Mouse (Mus musculus) forebrain, embryonic 13.5 days (tissue): ENCODE results near the gene Tubg2. TPM values are rescaled to one million over a fixed set of nuclear protein-coding genes. Genes with fewer than 3 reads are reported as not detected.
A peak's percentile ranks its signal among the peaks of the same experiment; 100 is the strongest.

Experiments used
- ATAC-seq: fragments of 200-750 bp; cut with Nextera tagmentation; 2 replicates; pipeline ENCODE4 v1.8.0; 2017
- H3K27ac ChIP-seq: fragments of 300-500 bp; sonication (generic); 2 replicates; pipeline ENCODE4 v1.5.1; 2015; ENCODE audit warnings: inconsistent platforms, mild to moderate bottlenecking, moderate library complexity
- H3K27me3 ChIP-seq: fragments of 300-500 bp; sonication (generic); 2 replicates; pipeline ENCODE4 v1.6.1; 2015; ENCODE audit warnings: mild to moderate bottlenecking, inconsistent platforms
- H3K36me3 ChIP-seq: fragments of 300-500 bp; sonication (generic); 2 replicates; pipeline ENCODE4 v1.6.1; 2015; ENCODE audit warnings: mild to moderate bottlenecking, inconsistent platforms; ENCODE audit not compliant: poor library complexity, severe bottlenecking
- H3K4me1 ChIP-seq: fragments of 300-500 bp; sonication (generic); 2 replicates; pipeline ENCODE4 v1.6.1; 2015; ENCODE audit warnings: inconsistent platforms
- H3K4me2 ChIP-seq: fragments of 300-500 bp; sonication (generic); 2 replicates; pipeline ENCODE4 v1.6.1; 2015; ENCODE audit warnings: inconsistent platforms, mild to moderate bottlenecking, moderate library complexity
- H3K4me3 ChIP-seq: fragments of 300-500 bp; sonication (generic); 2 replicates; pipeline ENCODE4 v1.5.1; 2015; ENCODE audit warnings: mild to moderate bottlenecking, inconsistent platforms
- H3K9ac ChIP-seq: fragments of 300-500 bp; sonication (generic); 2 replicates; pipeline ENCODE4 v1.6.1; 2015; ENCODE audit warnings: mild to moderate bottlenecking, inconsistent platforms
- H3K9me3 ChIP-seq: fragments of 300-500 bp; sonication (generic); replicated peaks from 2 replicates; pipeline ENCODE4 v1.6.1; 2016; ENCODE audit warnings: inconsistent platforms
- WGBS: fragments of 180-500 bp; shearing (Covaris S2); methylation state at CpG from one replicate; pipeline ENCODE4 v1.1.7; 2015; 5-methylcytosine and 5-hydroxymethylcytosine counted together
- microRNA-seq: library from miRNA; unstranded; fragments of <30 nt; microRNA quantifications from one replicate; pipeline ENCODE4, GENCODE M21; 2016
- polyA plus RNA-seq: library from polyadenylated mRNA; unstranded; fragments of >200 nt; fragmentation: Nextera tagmentation; extraction: Ambion mirVana; gene quantifications from 2 replicates; pipeline ENCODE4 v1.2.1, GENCODE M21; 2015

Tubg2 gene
- polyA plus RNA-seq, 1 experiment from 2014 or later, result 14.6 TPM

DNA sequence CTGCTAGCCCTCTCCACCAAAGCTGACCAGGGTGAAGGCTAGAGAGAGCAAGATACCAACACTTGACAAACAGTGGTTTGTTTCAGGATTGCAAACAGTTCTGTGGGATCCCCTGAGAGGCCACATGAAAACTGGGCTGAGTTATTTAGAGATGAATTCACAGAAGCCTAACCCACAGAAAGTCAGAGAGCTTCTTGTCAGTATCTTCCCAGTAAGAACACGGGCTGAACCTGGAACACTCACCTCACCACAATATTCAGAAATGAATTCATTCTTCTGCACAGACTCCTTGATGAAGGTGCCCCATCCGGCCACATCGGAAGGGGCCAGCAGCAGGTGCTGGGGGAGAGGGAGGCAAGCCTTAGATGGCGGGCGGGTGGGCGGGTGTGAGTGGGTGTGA is 38.9 kb downstream of the Tubg2 start:
- no peak overlapping the region for H3K4me2 ChIP-seq
- no peak overlapping the region for H3K9ac ChIP-seq
- peaks cover 13% of the 10 kb centered on the region for H3K4me1 ChIP-seq
- no peak overlapping the region for H3K27ac ChIP-seq
- no peak for ATAC-seq
- WGBS, result 83% methylated on average over 6 of the region's 6 CpGs
- no peaks in the 10 kb centered on the region for H3K9me3 ChIP-seq
- no peak overlapping the region for H3K4me3 ChIP-seq
- H3K27me3 ChIP-seq, result no peaks in the 10 kb centered on the region
- peaks cover 45% of the 10 kb centered on the region for H3K36me3 ChIP-seq

DNA sequence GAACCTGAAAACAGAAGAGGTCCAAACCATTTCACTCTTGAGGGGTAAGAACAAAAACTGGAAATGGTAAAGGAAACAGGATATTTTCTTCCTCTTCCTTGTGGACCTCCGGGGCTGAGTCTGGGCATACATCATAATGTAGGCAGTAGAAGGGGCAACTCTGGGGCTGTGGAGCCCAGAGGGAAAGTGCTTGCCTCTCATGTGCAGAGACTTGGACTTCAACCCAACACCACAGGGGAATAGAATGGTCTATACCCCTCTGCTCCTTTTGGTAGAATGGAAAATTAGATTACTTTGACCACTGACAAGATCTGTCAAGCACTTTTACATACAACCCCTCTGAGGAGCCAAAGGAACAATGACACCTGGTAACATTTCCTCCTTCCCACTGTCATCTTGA is 39.4 kb downstream of the Tubg2 start:
- H3K4me1 ChIP-seq, result peaks cover 8% of the 10 kb centered on the region
- H3K4me3 ChIP-seq, result no peak overlapping the region
- H3K27ac ChIP-seq, result no peak overlapping the region
- no peak for ATAC-seq
- WGBS, result 89% methylated on average over 1 of the region's 1 CpGs
- no peaks in the 10 kb centered on the region for H3K9me3 ChIP-seq
- H3K4me2 ChIP-seq, result no peak overlapping the region
- no peaks in the 10 kb centered on the region for H3K27me3 ChIP-seq
- peaks cover 47% of the 10 kb centered on the region for H3K36me3 ChIP-seq
- H3K9ac ChIP-seq, result no peak overlapping the region

GRCm38 (mm10) chr11:101195571-101195970 is 39.9 kb downstream of the Tubg2 start:
- no peak overlapping the region for H3K4me3 ChIP-seq
- ATAC-seq, result no peak
- H3K36me3 ChIP-seq, result peaks cover 47% of the 10 kb centered on the region
- H3K27ac ChIP-seq, result no peak overlapping the region
- WGBS, result 90% methylated on average over 8 of the region's 8 CpGs
- no peak overlapping the region for H3K9ac ChIP-seq
- no peaks in the 10 kb centered on the region for H3K9me3 ChIP-seq
- H3K4me1 ChIP-seq, result peaks cover 4% of the 10 kb centered on the region; the same call in 1 of the 2 replicates
- H3K27me3 ChIP-seq, result no peaks in the 10 kb centered on the region
- H3K4me2 ChIP-seq, result no peak overlapping the region

- Histone ChIP-seq H3K27ac (no peak overlapping the region), H3K9ac (no peak overlapping the region), H3K4me1 (0 out of 2 replicates have a peak, but pooled peaks cover 4% of the 10 kb centered on the region), H3K4me3 (no peak overlapping the region), H3K36me3 (peaks cover 47% of the 10 kb centered on the region), H3K4me2 (no peak overlapping the region), H3K9me3 (no peaks in the 10 kb centered on the region), H3K27me3 (no peaks in the 10 kb centered on the region)
- no peak for ATAC-seq
- 92% methylated on average over 8 of the region's 8 CpGs for WGBS
Observed at GRCm38 (mm10) chr11:101196175-101196574, 40.5 kb downstream of the Tubg2 start.

GRCm38 (mm10) chr11:101199555-101199954 is 43.8 kb downstream of the Tubg2 start:
- H3K4me2 ChIP-seq, result no peak overlapping the region
- no peaks in the 10 kb centered on the region for H3K27me3 ChIP-seq
- 0 out of 2 replicates have a peak, but pooled peaks cover 4% of the 10 kb centered on the region for H3K4me1 ChIP-seq
- no peaks in the 10 kb centered on the region for H3K9me3 ChIP-seq
- H3K36me3 ChIP-seq, result peaks cover 53% of the 10 kb centered on the region
- no peak overlapping the region for H3K27ac ChIP-seq
- ATAC-seq, result no peak
- no peak overlapping the region for H3K4me3 ChIP-seq
- WGBS, result 92% methylated on average over 3 of the region's 3 CpGs
- H3K9ac ChIP-seq, result no peak overlapping the region

DNA sequence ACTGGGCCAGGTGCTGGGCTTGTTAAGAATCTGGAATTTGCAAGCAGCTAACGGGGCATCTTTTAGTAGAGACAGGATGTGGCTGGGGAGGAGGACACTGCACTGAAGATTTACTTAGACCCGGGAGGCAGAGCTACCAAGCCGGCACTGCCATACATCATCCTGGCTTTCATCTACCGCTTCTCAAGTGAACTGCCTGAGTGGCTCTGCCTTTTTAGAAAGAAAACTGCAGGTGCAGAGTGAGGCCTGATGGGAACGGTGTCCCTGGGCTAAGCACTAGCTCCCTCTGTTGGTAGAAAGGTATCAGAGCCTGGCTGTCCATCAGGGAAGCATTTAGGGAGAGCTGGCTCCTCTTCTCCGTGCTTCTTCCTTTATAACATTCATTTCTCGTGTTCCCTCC is 45.3 kb downstream of the Tubg2 start:
- H3K36me3 ChIP-seq, result peaks cover 48% of the 10 kb centered on the region
- no peak for ATAC-seq
- H3K9ac ChIP-seq, result 0 out of 2 replicates have a peak overlapping the region, but pooled peaks have one; percentile 5
- H3K4me1 ChIP-seq, result 0 out of 2 replicates have a peak, but pooled peaks cover 4% of the 10 kb centered on the region
- 19% methylated on average over 7 of the region's 7 CpGs for WGBS
- no peaks in the 10 kb centered on the region for H3K27me3 ChIP-seq
- H3K4me2 ChIP-seq, result no peak overlapping the region
- H3K4me3 ChIP-seq, result no peak overlapping the region
- no peak overlapping the region for H3K27ac ChIP-seq
- H3K9me3 ChIP-seq, result no peaks in the 10 kb centered on the region

Small RNAs within 50 kb of the gene (microRNA-seq; reads per million reads assigned to microRNA genes)
- not detected for gene Gm27626

Other genes starting within 250 kb of the Tubg2 start
- 24.6 and 29.1 TPM in 2 replicates for gene Stat3, start 216.4 kb upstream of the Tubg2 start, polyA plus RNA-seq
- 19.5 and 23.4 TPM in 2 replicates for gene Cavin1, start 185.0 kb upstream of the Tubg2 start, polyA plus RNA-seq
- 52.9 and 56.3 TPM in 2 replicates for gene Atp6v0a1, start 146.5 kb upstream of the Tubg2 start, polyA plus RNA-seq
- 4.8 and 6.5 TPM in 2 replicates for gene Naglu, start 85.9 kb upstream of the Tubg2 start, polyA plus RNA-seq
- not detected in 2 replicates for gene Hsd17b1, start 77.5 kb upstream of the Tubg2 start, polyA plus RNA-seq
- gene Coasy, start 73.3 kb upstream of the Tubg2 start, polyA plus RNA-seq, result 45.8 and 48.2 TPM in 2 replicates
- 71.1 and 81.2 TPM in 2 replicates for gene Mlx, start 68.6 kb upstream of the Tubg2 start, polyA plus RNA-seq
- gene Psmc3ip, start 60.5 kb upstream of the Tubg2 start, polyA plus RNA-seq, result 63.3 and 64.1 TPM in 2 replicates
- gene Retreg3, start 36.0 kb upstream of the Tubg2 start, polyA plus RNA-seq, result 18.6 and 20.8 TPM in 2 replicates
- 108 and 112 TPM in 2 replicates for gene Tubg1, start 36.0 kb upstream of the Tubg2 start, polyA plus RNA-seq
- 0.36 and 0.42 TPM in 2 replicates for gene Cntnap1, start 14.6 kb downstream of the Tubg2 start, polyA plus RNA-seq
- 4.5 and 6.4 TPM in 2 replicates for gene Plekhh3, start 15.4 kb downstream of the Tubg2 start, polyA plus RNA-seq
- 0.10 TPM in 1 of 2 replicates, not detected in the other for gene Ccr10, start 19.5 kb downstream of the Tubg2 start, polyA plus RNA-seq
- 12.1 and 13.8 TPM in 2 replicates for gene Ezh1, start 70.6 kb downstream of the Tubg2 start, polyA plus RNA-seq
- 43.9 and 55.3 TPM in 2 replicates for gene Ramp2, start 90.1 kb downstream of the Tubg2 start, polyA plus RNA-seq
- gene Vps25, start 97.8 kb downstream of the Tubg2 start, polyA plus RNA-seq, result 92.6 and 109 TPM in 2 replicates
- gene Wnk4, start 104.7 kb downstream of the Tubg2 start, polyA plus RNA-seq, result 4.4 and 4.5 TPM in 2 replicates
- 1.2 and 1.9 TPM in 2 replicates for gene Cntd1, start 123.1 kb downstream of the Tubg2 start, polyA plus RNA-seq
- gene Coa3, start 123.2 kb downstream of the Tubg2 start, polyA plus RNA-seq, result 190 and 203 TPM in 2 replicates
- gene Becn1, start 146.4 kb downstream of the Tubg2 start, polyA plus RNA-seq, result 164 and 175 TPM in 2 replicates
- 144 and 145 TPM in 2 replicates for gene Psme3, start 160.3 kb downstream of the Tubg2 start, polyA plus RNA-seq
- 1.7 and 2.2 TPM in 2 replicates for gene Aoc2, start 169.2 kb downstream of the Tubg2 start, polyA plus RNA-seq
- gene Aoc3, start 174.7 kb downstream of the Tubg2 start, polyA plus RNA-seq, result not detected in 2 replicates
- gene G6pc, start 211.7 kb downstream of the Tubg2 start, polyA plus RNA-seq, result not detected in 2 replicates